Mouse (Mus musculus) adipose tissue, adult 10 weeks (tissue): Measurements from ENCODE around the gene Trh. TPM values are rescaled to one million over a fixed set of nuclear protein-coding genes. Genes with fewer than 3 reads are reported as not detected.

ENCODE experiments used
- polyA plus RNA-seq: library from polyadenylated mRNA; stranded (reverse); fragments of 350-450 nt; fragmentation: Illumina TruSeq; extraction: RNeasy Lipid Tissue Mini Kit (QIAGEN cat#74804); gene quantifications from one replicate; pipeline ENCODE4 v1.2.3, GENCODE M21; 2014; ENCODE audit warnings: low read depth, low replicate concordance

The Trh gene
- not detected for polyA plus RNA-seq

GRCm38 (mm10) chr6:92244591-92244990 is at the start of gene Trh:
Gene Trh (minus strand): TSS chr6:92244650.

DNA sequence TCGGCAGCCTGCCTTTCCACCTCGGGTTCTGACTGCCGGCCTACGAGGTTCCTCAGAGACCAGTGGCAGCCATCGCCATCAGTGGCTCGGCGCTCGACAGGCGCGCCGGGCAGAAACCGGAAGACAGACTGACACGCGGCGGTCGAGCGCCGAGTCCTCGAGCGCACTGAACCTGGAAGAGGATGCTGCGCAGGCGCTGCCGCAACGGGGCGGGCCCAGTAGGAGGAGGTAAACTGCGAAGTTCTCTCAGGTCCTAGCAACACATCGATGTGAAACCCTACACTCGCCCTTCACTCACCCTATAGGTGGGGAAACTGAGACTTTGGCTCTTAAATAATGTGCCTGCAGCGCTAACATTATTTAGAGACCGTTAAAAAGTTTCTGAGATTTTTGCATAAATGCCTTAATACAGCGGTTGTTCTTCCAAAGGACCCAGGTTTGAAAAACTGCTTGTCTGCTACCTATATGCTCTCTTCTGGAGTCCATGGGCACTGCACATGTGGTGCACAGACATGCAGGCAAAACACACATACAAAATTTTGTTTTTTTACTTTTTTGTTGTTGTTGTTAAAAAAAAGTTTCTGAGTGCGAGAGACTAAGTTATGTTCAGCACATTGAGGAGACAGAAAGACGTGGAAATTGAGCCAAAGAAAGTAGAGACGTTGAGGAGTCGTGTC is 29.5 kb downstream of the Trh start, which contains the start of gene Rbsn:
Gene Rbsn (minus strand): TSS at position 153 of the 677 bp plus-strand sequence.

Other genes starting within 250 kb of the Trh start
- 15.7 TPM for gene Nr2c2, start 153.3 kb downstream of the Trh start, polyA plus RNA-seq
- gene Mrps25, start 60.6 kb downstream of the Trh start, polyA plus RNA-seq, result 30.8 TPM
- gene Rbsn, start 29.7 kb downstream of the Trh start, polyA plus RNA-seq, result 13.2 TPM